Mouse (Mus musculus) testis, adult 2 months (tissue): ENCODE measurements around the gene Picalm.

Source experiments
- CTCF ChIP-seq: fragments of 200-500 bp; IDR thresholded peaks from 2 replicates; pipeline ENCODE4 v1.5.1; 2012; ENCODE audit warnings: low read depth, mild to moderate bottlenecking, inconsistent platforms, low read length, moderate library complexity; ENCODE audit not compliant: control insufficient read depth, insufficient read depth, insufficient replicate concordance
- POLR2A ChIP-seq: fragments of 200-500 bp; IDR thresholded peaks from 2 replicates; pipeline ENCODE4 v1.6.1; 2012; ENCODE audit warnings: low read depth, mild to moderate bottlenecking, inconsistent platforms, low read length, moderate library complexity; ENCODE audit not compliant: control insufficient read depth

- no peak for TF ChIP-seq CTCF
- no peak for TF ChIP-seq POLR2A
Observed at GRCm38 (mm10) chr7:90144971-90145370, 15.0 kb downstream of the Picalm start.
